Mouse (Mus musculus) layer of hippocampus, postnatal 10 days (tissue): ENCODE measurements around the gene Ivns1abp. TPM values are rescaled to one million over a fixed set of nuclear protein-coding genes. Genes with fewer than 3 reads are reported as not detected.

Source experiments
- total RNA-seq, 2 experiments: library from RNA; stranded (reverse); gene quantifications; 2 replicates each; pipeline ENCODE4 v1.2.3; 2021

The Ivns1abp gene
- total RNA-seq, 2 experiments from 2014 or later: 115 to 126 TPM

Other genes starting within 250 kb of the Ivns1abp start
- not detected for gene Gm47985, start 161.9 kb upstream of the Ivns1abp start, total RNA-seq
- gene Gm8947, start 152.1 kb upstream of the Ivns1abp start, total RNA-seq: not detected
- not detected for gene Gm47995, start 146.0 kb upstream of the Ivns1abp start, total RNA-seq
- gene 3110040M04Rik, start 140.4 kb upstream of the Ivns1abp start, total RNA-seq: not detected
- not detected for gene Gm47996, start 134.3 kb upstream of the Ivns1abp start, total RNA-seq
- gene Swt1, start 84.0 kb downstream of the Ivns1abp start, total RNA-seq: 10 to 100 TPM; 12.8 to 13.4 TPM
- 10 to 100 TPM; 22.8 to 24.5 TPM for gene Trmt1l, start 84.1 kb downstream of the Ivns1abp start, total RNA-seq
- gene Rnf2, start 156.5 kb downstream of the Ivns1abp start, total RNA-seq: 10 to 100 TPM; 41.7 to 45.2 TPM
- gene Fam129a, start 226.7 kb downstream of the Ivns1abp start, total RNA-seq: 1 to 10 TPM; 4.8 to 6.2 TPM